Mouse (Mus musculus): ENCODE data around the gene Runx1. TPM values are rescaled to one million over a fixed set of nuclear protein-coding genes. Genes with fewer than 3 reads are reported as not detected.

Gene Runx1
- total RNA-seq, 1 experiment from 2014 or later: 69.4 TPM

GRCm38 (mm10) chr16:92719725-92720124 is 106.2 kb downstream of the Runx1 start:
- no peak for ATAC-seq (ENCODE audit: extremely low read depth, insufficient number of reproducible peaks, low FRiP score, poor library complexity, severe bottlenecking)

GRCm38 (mm10) chr16:92715599-92716483 is 110.1 kb downstream of the Runx1 start:
- peak; percentile 87 for ATAC-seq (ENCODE audit: extremely low read depth, insufficient number of reproducible peaks, low FRiP score, poor library complexity, severe bottlenecking)

- no peak for ATAC-seq (ENCODE audit: extremely low read depth, insufficient number of reproducible peaks, low FRiP score, poor library complexity, severe bottlenecking)
Observed at GRCm38 (mm10) chr16:92710161-92710560, 115.8 kb downstream of the Runx1 start.

- ATAC-seq (ENCODE audit: extremely low read depth, insufficient number of reproducible peaks, low FRiP score, poor library complexity, severe bottlenecking): no peak
Observed at GRCm38 (mm10) chr16:92708718-92709117, 117.2 kb downstream of the Runx1 start.

GRCm38 (mm10) chr16:92707712-92708111 is 118.2 kb downstream of the Runx1 start:
- no peak for ATAC-seq (ENCODE audit: extremely low read depth, insufficient number of reproducible peaks, low FRiP score, poor library complexity, severe bottlenecking)

- no peak for ATAC-seq (ENCODE audit: extremely low read depth, insufficient number of reproducible peaks, low FRiP score, poor library complexity, severe bottlenecking)
Observed at GRCm38 (mm10) chr16:92707146-92707545, 118.8 kb downstream of the Runx1 start.

- ATAC-seq (ENCODE audit: extremely low read depth, insufficient number of reproducible peaks, low FRiP score, poor library complexity, severe bottlenecking): no peak
Observed at GRCm38 (mm10) chr16:92705564-92706458, 120.1 kb downstream of the Runx1 start.

GRCm38 (mm10) chr16:92703850-92704249 is 122.1 kb downstream of the Runx1 start:
- ATAC-seq (ENCODE audit: extremely low read depth, insufficient number of reproducible peaks, low FRiP score, poor library complexity, severe bottlenecking): no peak

GRCm38 (mm10) chr16:92699531-92700397 is 126.2 kb downstream of the Runx1 start:
- ATAC-seq (ENCODE audit: extremely low read depth, insufficient number of reproducible peaks, low FRiP score, poor library complexity, severe bottlenecking): no peak

- ATAC-seq (ENCODE audit: extremely low read depth, insufficient number of reproducible peaks, low FRiP score, poor library complexity, severe bottlenecking): peak; percentile 82
Observed at GRCm38 (mm10) chr16:92698612-92698998, 127.3 kb downstream of the Runx1 start.

- peak; percentile 11 for ATAC-seq (ENCODE audit: extremely low read depth, insufficient number of reproducible peaks, low FRiP score, poor library complexity, severe bottlenecking)
Observed at GRCm38 (mm10) chr16:92697737-92698611, 128.0 kb downstream of the Runx1 start.

GRCm38 (mm10) chr16:92697227-92697736 is 128.7 kb downstream of the Runx1 start:
- ATAC-seq (ENCODE audit: extremely low read depth, insufficient number of reproducible peaks, low FRiP score, poor library complexity, severe bottlenecking): 0 out of 2 replicates have a peak, but pooled peaks have one; percentile 11

- ATAC-seq (ENCODE audit: extremely low read depth, insufficient number of reproducible peaks, low FRiP score, poor library complexity, severe bottlenecking): peak; percentile 54
Observed at GRCm38 (mm10) chr16:92696411-92697015, 129.4 kb downstream of the Runx1 start.

- ATAC-seq (ENCODE audit: extremely low read depth, insufficient number of reproducible peaks, low FRiP score, poor library complexity, severe bottlenecking): no peak
Observed at GRCm38 (mm10) chr16:92695981-92696380, 130.0 kb downstream of the Runx1 start.

- no peak for ATAC-seq (ENCODE audit: extremely low read depth, insufficient number of reproducible peaks, low FRiP score, poor library complexity, severe bottlenecking)
Observed at GRCm38 (mm10) chr16:92695200-92695921, 130.6 kb downstream of the Runx1 start.

- ATAC-seq (ENCODE audit: extremely low read depth, insufficient number of reproducible peaks, low FRiP score, poor library complexity, severe bottlenecking): no peak
Observed at GRCm38 (mm10) chr16:92694496-92695106, 131.3 kb downstream of the Runx1 start.
